Mouse (Mus musculus): ENCODE measurements around the gene Duoxa2.

The Duoxa2 gene

DNA sequence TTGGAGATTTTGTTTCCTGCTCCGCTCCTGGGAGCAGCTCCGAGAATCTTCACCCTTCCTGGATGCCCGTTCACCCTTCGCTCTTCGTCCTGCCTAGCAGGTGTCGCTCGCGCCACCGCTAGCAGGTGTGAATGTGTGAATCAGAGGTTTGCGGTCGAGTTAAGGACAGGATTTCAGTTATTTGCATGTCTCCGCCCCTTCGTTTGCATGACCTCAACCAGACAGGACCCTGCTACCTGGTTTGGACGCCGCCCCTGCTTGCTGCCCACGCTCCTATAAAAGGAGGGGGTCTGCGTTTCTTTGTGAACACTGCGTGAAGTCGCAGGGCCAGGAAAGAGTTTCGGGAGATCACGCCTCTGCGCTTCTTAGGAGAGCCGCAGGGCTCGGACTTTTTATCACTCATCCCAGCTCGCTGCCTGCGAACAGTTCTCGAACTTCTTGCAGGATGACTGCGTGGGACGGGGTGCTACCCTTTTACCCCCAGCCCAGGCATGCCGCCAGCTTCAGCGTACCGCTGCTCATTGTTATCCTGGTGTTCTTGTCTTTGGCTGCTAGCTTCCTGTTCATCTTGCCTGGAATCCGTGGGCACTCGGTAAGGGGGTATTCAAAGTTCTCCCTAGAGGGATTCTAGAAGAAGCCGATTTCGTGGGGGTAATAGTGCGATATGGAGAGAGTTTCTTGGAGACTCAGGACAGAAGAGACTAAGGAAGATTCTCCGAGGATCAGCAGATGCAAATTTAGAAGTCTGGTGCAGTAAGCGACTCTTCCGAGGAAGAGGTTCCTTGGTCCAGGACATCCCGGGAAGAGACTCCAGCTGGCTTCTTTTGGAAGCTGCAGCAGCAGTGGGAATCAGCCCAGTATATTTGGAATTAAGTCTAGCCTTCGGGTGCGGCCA lies at the start of gene Duoxa2:
Gene Duoxa2 (plus strand): TSS at position 305 of the 895 bp plus-strand sequence.
- no peak for DNase-seq (ENCODE audit: low spot score in 2 of 2)

DNA sequence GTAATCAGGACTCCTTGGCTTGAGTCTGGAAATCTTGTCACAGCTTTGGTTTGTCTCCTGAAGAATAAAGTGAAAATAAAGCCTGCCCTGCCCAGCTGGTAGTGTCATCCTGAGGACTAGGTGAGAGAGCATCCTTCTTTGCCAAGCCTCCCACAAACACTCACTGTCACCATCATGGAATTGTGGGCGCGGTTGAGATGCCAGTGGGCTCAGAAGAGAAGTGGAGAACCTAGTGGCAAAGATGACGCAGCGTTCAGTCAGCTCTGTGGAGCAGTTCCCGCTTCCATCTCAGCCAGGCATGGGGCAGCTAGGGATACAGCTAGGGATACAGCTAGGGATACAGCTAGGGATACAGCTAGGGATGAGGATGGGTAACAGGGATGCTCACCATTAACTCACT lies 42.7 kb upstream of the Duoxa2 start:
- DNase-seq (ENCODE audit: low spot score in 2 of 2), result no peak

DNA sequence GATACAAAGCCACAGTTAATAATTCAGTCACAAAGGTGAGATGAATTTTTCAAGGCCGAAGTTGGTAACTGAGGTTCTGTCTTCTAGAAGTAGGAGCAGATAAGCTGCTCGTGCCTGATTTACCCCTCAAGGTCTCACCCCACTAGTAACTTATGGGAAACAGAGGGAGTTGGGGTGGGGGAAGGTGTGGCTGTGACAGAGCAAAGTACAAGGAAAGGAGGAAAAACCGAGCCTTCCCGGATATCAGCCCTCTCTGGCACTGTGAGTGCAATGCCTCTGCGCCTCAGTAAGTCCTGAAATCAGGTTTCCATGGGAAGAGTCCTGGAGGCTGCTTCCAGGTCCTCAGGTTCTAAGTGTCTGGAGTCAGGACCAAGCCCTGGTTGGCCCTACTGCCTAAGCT lies 38.0 kb upstream of the Duoxa2 start:
- DNase-seq (ENCODE audit: low spot score in 2 of 2), result no peak

DNA sequence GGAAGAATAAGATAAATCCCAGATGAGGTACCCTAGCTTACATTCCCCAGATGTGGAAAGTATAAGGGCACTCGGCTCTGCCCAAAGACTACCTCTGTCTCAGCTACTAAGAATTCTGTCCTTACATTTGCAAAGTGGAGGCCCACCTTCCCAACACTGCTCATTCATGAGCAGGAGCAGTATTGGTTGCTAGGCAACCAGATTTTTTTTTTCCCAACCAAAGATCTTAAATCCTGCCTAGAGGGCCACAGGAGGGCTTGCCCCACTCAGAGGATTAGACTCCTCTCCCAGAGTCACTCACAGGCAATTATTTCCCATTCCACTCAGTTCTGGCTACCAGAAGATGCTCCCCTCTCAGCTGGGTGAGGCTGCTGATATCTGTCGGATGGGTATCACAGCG lies 34.0 kb upstream of the Duoxa2 start:
- no peak for DNase-seq (ENCODE audit: low spot score in 2 of 2)

DNA sequence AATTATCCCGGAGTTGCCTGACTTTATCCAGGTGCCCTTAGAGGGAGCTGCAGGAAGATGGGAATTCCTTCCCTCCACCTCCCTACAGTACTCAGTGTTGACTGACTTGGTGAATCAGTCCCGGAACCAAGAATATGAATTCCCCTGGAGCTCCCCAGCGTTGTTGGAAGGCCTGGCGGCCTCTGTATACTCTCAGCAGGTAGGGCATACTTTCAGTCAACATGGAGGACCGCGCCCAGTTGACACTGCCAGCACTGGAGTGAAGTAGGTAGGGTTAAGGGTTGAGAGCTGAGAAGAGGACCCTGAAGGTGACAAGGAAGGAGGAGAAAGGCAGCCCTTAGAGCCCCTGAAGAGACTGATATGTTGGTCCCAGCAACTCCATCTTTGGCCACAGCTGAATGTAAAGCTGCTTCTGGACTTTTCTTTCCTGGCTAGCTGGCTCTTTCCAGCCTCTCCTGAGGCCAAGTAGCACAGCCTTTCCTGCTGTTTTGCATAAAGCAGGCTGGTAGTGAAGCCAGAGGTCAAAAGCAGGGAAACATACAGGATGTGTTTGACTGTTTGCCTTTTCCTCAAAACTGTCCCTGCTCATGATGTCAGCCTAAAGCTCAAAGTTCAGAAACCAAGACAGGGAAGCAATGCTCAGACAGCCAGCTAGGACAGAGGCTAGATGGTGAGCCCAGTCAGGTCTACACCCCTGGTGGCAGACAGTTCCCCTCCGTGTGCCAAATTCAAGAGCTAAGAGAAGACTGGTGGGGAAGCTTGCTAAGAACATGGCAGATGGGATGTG lies 32.1 kb upstream of the Duoxa2 start:
- DNase-seq (ENCODE audit: low spot score in 2 of 2), result no peak

DNA sequence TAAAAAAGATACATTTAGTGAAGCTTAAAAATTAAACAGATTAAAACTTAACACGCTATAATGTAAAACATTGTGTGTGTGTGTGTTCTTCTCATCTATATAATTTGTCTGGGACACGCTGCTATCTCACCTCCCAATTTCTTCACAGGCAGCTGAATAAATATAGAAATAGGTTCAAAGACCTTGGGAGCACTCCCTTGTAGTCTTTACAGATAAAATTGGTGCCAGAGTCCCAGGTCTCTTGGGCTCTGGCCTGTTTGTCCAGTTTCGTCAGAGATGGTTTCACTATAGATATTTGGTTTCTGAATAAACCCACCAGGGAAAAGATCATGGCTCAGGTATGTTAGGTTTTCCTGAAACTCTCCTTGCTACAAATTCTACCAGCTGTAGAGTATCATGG lies 19.9 kb upstream of the Duoxa2 start:
- no peak for DNase-seq (ENCODE audit: low spot score in 2 of 2)

DNA sequence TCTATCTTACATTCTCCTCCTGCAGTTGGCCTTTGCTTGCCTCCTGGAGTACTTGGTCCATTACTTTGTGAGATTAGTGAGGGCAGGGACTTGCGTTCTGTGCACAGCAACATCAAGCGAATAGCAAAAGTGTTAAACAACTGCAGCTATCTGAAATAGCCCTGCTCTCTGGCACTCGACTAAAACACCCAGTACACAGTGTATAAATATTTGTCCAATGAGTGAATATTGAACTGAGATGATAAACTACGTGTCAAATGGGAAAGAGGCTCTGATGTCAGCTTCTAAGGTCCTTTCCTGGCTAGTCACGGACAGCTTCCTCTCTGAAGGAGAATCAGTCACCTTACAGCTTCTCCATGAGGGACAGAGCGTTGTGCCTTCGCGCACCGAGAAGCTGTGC lies 14.6 kb upstream of the Duoxa2 start:
- DNase-seq (ENCODE audit: low spot score in 2 of 2), result no peak

DNA sequence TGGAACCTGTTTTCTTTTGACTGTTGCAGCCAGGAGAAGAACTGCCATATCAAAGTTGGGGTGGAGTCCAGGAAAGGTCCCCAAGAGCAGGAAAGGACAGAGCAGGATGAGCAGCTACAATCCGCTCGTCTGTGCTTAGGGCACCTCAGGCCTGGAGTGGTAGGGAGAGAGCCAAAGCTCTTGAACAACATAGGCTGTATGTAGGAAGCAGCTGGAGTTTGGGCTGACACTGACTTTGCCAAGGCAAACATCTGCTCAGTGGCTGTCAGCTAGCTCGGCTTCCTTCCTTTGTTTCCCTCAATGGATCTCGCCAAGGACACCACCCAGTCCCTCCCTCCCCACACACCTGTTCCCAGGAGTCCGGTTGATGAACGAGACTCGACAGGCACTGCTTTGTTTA lies 12.6 kb upstream of the Duoxa2 start:
- peak; percentile 16 to 64 for DNase-seq (ENCODE audit: low spot score in 2 of 2)

DNA sequence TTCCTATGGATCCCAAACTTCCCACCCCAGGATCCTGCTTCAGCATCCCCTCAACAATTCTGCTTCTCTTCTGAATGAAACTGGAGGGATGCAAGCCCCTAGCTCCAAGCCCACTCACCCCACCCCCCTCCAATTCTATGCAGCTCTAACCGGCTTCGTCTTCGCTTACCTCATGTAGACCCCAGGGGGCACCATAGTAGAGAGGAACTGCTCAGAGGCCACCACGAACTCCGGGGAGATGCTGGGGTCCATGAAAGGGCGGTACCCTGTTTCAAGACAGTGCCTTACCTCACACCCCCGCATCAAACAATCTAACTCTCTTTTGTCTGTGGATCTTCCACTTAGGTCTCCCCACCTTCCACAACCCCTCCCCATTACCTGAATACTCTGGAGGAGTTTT lies 3.8 kb upstream of the Duoxa2 start:
- no peak for DNase-seq (ENCODE audit: low spot score in 2 of 2)

DNA sequence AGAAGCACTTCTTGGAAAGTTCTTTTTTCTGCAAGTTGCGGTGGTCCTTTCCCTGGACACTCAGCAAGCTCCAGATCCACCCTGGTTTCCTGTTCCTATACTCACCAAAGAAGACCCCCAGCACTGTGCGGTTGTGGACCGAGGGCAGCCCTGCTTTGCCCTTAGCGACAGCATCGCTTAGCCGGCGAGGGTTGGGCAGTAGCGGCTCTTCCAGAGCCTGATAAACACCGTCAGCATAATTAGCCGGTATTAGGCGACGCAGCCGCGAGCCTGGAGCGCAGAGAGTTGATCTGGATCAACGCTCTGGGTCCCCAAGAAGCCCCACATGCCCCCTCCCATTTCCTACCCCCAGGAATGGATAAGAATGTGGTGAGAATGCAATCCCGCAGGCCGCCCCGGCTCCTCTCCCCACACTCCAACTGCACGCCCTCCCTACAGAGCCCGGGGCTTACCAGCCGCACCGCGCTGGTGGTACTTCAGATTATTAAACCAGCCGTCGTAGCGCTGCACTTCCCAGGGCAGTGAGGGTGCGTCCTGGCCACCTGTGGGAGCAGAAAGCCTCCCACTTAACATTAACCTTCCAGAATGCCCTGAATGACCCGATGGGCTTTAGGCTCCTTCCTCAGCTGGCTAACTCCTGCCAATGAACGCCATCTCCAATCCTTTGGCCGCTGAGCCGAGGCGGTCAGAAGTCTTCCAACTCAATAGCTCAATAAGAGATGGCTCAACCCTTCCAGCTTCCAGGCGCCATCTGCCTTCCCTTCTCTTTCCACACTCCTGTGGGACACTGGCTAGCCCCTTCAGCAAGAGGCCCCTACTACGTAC lies 1.2 kb upstream of the Duoxa2 start:
- no peak for DNase-seq (ENCODE audit: low spot score in 2 of 2)

DNA sequence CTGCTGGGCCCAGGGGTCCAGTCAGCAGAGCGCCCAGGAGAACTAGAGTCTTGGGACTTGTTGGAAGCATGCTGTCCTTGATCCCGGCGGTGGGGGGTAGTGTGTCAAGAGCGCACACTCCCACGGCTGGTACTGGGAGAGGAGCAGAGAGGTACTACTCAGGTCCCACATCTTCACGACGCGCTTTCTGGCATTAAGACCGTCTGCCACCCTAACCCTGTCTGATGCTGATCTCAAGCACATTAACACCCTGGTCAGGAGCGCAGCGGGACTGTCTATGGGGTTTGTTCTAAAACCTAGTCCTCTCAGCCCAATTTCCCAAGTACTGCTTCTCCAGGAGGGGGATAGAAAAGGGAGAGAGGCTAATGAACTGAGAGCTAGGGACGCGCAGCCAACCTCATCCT lies 602 bp upstream of the Duoxa2 start, which contains the start of gene Duox2:
Gene Duox2 (minus strand): TSS at position 354 of the 404 bp plus-strand sequence.
- DNase-seq (ENCODE audit: low spot score in 2 of 2), result no peak

DNA sequence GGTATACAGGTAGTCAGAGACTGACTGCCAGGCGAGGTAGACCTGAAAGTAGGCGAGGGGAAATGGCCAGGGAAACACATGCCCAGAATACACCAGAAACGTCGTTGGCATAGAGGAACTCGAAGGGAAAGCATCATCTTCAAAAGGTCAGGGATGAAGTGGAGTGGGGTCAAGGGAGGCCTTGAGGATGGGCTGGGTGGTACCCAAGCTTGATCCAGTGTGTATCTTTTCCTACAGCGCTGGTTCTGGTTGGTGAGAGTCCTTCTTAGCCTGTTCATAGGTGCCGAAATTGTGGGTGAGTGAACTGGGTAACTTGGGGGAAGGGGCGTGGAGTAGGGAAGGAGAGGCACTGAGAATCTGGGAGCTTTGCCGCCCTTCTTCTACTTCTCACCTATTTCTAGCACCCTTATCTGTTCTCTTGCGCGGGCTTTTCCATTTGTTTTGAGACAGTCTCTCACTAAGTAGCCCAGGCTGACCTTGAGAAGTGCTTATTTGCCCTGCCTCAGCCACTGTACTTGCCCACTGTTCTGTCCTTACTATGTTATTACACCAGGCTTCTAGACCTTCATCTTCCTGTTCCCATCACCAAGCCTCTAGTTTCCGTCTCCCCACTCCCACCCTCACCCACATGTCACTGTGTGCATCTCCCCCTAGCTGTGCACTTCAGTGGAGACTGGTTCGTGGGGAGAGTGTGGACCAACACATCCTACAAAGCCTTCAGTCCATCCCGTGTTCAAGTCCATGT lies 1.4 kb downstream of the Duoxa2 start:
- DNase-seq (ENCODE audit: low spot score in 2 of 2), result no peak

DNA sequence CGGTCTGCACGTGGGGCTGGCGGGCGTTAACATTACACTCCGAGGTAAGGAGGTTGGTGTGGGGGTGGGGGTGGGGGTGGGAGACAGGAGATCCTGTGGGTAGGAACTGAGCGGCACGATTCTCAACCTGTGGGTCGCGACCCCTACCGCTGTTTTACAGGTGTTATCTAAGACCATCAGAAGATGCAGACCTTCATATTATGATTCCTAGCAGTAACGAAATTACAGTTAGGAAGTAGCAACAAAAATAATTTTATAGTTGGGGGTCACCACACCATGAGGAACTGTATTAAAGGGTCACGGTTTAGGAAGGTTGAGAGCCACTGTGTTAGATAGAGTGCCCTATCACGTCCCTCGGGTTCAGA lies 1.9 kb downstream of the Duoxa2 start:
- no peak for DNase-seq (ENCODE audit: low spot score in 2 of 2)

DNA sequence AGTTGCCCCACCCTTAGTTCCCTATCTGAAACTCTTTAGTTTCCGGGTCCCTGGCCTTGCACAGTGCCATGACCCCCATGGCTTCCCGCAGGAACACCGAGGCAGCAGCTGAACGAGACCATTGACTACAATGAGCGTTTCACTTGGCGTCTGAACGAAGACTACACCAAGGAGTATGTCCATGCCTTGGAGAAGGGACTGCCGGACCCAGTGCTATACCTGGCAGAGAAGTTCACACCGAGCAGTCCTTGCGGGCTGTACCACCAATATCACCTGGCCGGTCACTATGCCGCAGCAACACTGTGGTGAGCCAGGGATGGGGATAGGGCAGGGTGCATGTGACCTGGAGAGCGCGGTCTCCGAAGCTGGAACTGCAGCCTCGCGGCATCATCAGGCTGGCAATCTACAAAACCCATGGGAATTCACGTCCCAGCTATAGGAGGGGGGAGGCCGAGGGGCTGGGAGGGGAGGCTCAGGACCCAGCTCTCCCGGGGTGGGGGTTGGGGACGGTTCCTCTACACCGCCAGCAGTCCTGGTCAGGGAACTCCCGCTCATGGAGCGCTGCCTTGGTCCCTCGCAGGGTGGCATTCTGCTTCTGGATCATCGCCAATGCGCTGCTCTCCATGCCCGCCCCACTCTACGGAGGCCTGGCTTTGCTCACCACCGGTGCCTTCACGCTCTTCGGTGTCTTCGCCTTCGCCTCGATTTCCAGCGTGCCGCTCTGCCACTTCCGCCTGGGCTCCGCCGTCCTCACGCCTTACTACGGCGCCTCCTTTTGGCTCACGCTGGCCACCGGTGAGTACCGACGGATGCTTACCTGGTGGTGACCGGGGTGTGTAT lies 2.6 kb downstream of the Duoxa2 start:
- no peak for DNase-seq (ENCODE audit: low spot score in 2 of 2)

DNA sequence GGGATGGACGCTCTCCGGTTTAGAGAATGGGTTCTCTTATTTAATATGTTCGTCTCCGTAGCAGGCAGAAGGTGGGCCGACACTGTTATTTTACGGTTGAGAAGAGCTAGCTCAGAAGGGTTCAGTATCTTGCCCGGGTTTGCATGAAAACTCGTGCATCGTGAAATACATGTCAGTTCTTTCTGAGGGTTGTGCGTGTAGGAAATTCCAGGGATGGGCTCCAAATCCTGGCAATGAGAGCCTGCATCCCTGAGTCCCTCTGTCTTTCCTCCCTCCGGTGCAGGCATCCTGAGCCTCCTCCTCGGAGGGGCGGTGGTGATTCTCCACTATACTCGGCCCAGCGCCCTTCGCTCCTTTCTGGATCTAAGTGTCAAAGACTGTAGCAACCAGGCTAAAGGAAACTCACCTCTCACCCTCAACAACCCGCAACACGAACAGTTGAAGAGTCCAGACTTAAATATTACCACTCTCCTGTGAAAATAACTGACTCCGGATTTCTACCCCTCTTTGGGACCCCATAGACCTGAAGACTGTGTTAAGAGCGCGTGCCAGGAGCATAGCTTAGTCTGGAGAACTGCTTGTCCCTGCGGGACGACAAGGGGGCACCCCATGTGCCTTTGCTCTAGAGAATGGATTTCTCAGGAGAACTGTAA lies 3.3 kb downstream of the Duoxa2 start:
- no peak for DNase-seq (ENCODE audit: low spot score in 2 of 2)

DNA sequence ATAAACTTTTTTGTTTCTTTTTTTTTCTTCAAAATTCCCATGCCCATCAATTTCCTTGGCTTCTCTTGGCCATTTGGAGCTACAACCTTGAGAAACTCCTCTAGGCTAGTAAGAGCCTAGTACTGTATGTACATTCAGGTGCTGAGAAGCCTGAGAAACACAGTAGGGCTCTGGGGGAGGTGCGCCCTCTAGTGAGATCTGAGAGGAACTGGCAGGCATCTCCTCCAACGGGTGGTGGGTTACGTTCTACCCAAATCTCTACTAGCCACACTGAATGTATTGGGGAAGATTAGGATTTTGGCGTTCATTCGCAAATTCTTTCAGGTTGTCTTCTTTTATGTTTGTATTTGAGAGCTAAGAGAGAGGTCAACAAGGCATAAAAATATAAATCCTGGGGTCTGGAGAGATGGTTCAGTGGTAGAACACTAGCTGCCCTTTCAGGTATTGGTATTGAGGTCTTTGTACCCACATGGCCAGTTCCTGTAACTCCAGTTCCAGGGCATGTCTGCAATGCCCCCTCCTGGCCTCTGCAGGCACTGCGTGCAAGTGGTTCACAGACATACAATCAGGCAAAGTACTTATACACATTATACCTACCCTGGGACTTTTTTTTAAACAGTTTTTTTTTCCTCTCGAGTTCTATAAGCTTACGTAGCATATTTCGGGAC lies 4.0 kb downstream of the Duoxa2 start:
- peak in 1 of 2 experiments; percentile 29 for DNase-seq (ENCODE audit: low spot score in 2 of 2)

DNA sequence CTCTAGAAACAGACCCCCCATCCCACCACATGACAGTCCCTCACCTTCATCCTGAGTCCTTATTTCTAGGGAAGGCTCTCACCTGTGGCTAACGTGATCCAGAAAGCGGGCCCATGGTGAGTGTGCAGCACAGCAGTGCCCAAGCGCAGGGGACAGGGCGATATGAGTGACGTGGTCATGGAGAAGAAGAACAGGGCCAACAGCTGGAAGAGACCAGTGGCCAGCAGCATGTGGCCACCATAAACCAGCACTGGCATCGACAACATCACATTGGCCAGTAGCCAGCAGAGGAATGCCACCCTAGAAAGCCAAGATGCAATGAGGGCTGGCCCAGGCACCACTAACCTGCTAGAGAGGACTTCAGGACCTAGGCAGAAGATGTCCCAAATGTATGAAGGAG lies 5.8 kb downstream of the Duoxa2 start:
- DNase-seq (ENCODE audit: low spot score in 2 of 2), result no peak

DNA sequence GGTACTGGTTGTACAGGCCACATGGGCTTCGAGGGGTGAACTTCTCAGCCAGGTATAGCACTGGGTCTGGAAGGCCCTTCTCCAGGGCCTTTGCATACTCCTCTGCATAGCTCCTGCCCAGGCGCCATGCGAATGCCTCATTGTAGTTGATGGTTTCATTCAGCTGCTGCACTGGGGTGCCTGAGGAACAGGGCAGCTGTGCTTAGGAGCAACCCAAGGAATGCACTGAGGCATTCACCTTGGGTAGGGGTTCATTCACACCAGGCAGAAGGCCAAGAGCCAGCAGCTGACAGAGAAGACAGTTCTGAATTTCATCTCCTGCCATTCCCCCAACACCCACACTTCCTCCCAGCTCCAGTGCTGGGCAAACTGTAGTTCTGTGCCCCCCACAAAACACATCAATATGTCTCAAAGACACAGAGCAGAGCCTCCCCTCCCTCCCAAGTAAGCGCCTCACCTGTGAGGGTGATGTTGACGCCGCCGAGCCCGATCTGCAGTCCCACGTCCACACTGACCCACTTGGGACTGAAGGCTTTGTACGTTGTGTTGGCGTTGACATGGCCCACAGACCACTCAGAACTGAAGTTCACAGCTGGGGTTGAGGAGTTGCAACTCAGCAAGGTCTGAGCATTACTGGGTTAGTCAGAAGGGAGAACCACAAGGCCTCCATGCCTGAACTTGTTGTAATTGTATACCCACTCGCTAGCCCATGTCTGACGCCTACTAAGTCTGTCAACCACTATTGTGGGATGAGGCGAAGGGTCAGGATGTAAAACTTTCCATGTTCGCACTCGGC lies 6.6 kb downstream of the Duoxa2 start:
- no peak for DNase-seq (ENCODE audit: low spot score in 2 of 2)

DNA sequence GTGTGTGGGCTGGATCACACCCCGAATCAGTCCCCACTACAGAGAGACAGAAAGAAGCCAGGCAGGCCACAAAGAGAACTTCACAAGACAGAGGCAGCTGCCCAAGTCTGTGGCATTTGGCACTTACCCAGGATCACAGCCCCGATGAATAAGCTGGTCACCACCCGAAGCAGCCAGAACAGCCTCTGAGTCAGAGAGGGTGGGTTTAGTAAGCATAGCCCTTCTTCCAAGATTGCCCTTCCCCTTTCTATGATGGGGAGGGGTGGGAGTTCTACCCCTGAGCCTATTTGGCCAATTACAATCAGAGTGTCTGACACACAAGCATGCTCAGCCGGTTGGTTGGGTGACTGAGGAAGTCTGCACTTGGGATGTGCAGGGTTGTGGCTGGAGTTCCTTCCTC lies 7.5 kb downstream of the Duoxa2 start:
- no peak for DNase-seq (ENCODE audit: low spot score in 2 of 2)
